ENCODE assay signal across 8 mouse cellular contexts in the genomic region with DNA sequence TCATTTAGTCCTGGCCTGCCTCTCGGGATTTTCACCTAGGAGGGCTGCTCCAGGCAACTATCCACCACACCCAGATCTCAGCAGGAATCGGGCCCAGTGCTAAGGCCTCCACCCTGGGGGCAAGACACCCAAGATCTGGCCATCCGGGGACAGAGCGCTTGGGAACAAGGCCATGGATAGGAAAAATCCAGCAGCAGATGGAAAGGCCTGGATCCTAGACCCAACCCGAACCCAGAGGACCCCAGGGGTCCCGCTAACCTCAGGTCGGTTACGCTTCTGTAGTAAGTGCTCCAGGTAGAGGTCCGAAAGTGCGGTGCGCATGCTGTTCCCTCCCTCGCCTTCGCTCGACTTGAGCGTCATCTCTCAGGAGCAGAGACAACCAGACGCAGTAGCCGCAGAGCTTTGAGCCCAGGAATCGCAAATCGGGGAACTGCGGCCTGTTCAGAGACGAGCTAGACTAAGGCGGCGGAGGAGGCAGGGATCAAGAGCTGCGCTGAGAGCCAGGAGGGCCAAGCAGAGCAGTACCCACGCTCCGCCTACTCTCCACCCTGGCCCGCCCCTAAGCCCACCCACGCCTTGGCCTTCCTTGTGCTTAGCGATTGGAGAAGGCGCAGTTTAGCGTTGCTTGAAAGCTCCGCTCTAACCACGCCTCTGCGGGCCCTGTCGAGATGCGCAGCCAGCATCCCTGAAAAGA. TPM values are rescaled to one million over a fixed set of nuclear protein-coding genes. Genes with fewer than 3 reads are reported as not detected.
A peak's percentile ranks its signal among the peaks of the same experiment; 100 is the strongest.
DNase-seq lines count a peak whose midpoint lies in the region; ATAC-seq and TF ChIP-seq lines count a peak whose summit lies in the region.

TSS of gene Mpp1 (minus strand) at position 550 of the 694 bp plus-strand sequence.

- H3K4me3 ChIP-seq in hindbrain, embryonic 13.5 days, result peak within 1 kb of the TSS; percentile 48

- POLR2A ChIA-PET in Patski (lab: Charles Lee), result no interaction called here

- no peak for DNase-seq in Patski (ENCODE audit: low read depth, low spot score)
- DNase-seq in cerebellum, postnatal 14 days, result peak; percentile 76 to 77
- peak; percentile 37 to 50 for DNase-seq in frontal cortex, postnatal 14 days (ENCODE audit: low spot score in 2 of 2)
- DNase-seq in layer of hippocampus, postnatal 25 days (ENCODE audit: extremely low spot score in 1 of 2, low spot score in 1 of 2), result peak; percentile 40 to 42
- peak; percentile 82 for DNase-seq in lung, postnatal 25 days (ENCODE audit: low spot score)
- peak; percentile 81 for DNase-seq in retina, embryonic 14.5 days (ENCODE audit: low spot score)
- peak; percentile 84 for DNase-seq in thymus, postnatal 4 days

- peaks cover 20% of the 10 kb centered on the region for H3K27me3 ChIP-seq in Patski
- H3K27me3 ChIP-seq in hindbrain, embryonic 13.5 days, result no peaks in the 10 kb centered on the region

- peak within 1 kb of the TSS; percentile 35; the same call in 1 of the 2 replicates for H3K27ac ChIP-seq in hindbrain, embryonic 13.5 days

- H3K36me3 ChIP-seq in hindbrain, embryonic 13.5 days, result no peaks in the 10 kb centered on the region

- peak within 1 kb of the TSS; percentile 62 for H3K4me2 ChIP-seq in hindbrain, embryonic 13.5 days

- in situ Hi-C loops in Patski (cut with MboI; ENCODE audit: low pct_unique_long_range_greater_than_20kb), result no loop called here

- no peaks in the 10 kb centered on the region for H3K9me3 ChIP-seq in hindbrain, embryonic 13.5 days

- CTCF ChIA-PET in Patski (lab: Charles Lee), result interaction anchor here (1.4 kb wide), 1 partner anchor 14 kb away, joined by 3 read pairs; no protein-coding TSS in a partner anchor

- TF ChIP-seq CTCF in Patski (IDR thresholded peaks at IDR 0.05), result no peak

- WGBS in hindbrain, embryonic 13.5 days, result 13% methylated on average over 36 of the region's 36 CpGs

- H3K9ac ChIP-seq in hindbrain, embryonic 13.5 days, result peak within 1 kb of the TSS; percentile 73

- peak; percentile 98 for ATAC-seq in Patski
- peak; percentile 100 for ATAC-seq in hindbrain, embryonic 13.5 days (ENCODE audit: low FRiP score)

- no peaks in the 10 kb centered on the region for H3K4me1 ChIP-seq in hindbrain, embryonic 13.5 days (replicated peaks)

RNA-seq across cellular contexts. Expression of gene Mpp1, which starts in this region (rescaled TPM):
- 118 TPM for polyA plus RNA-seq in Patski (2021)
- polyA plus RNA-seq in hindbrain, embryonic 13.5 days (2015; fragmentation: Nextera tagmentation; extraction: Ambion mirVana), result 21.8 and 24.7 TPM in 2 replicates
- total RNA-seq in layer of hippocampus, postnatal 25 days (2021), result 10 to 100 TPM; 32.0 to 37.3 TPM
